Mouse (Mus musculus) small intestine, adult 2 months (tissue): Measurements from ENCODE around the gene Mad1l1.

ENCODE experiments used
- CTCF ChIP-seq: fragments of 200-500 bp; IDR thresholded peaks from 2 replicates; pipeline ENCODE4 v1.5.1; 2012; ENCODE audit warnings: low read depth, mild to moderate bottlenecking, control low read depth, inconsistent platforms, low read length, moderate library complexity, mixed read lengths; ENCODE audit not compliant: insufficient replicate concordance, insufficient read length; ENCODE audit errors: extremely low read depth
- POLR2A ChIP-seq: fragments of 200-500 bp; IDR thresholded peaks from 2 replicates; pipeline ENCODE4 v1.6.1; 2012; ENCODE audit warnings: low read depth, mild to moderate bottlenecking, control low read depth, inconsistent platforms, low read length, moderate library complexity

- no peak for TF ChIP-seq POLR2A
- no peak for TF ChIP-seq CTCF
Observed at GRCm38 (mm10) chr5:140115434-140116271, 205.7 kb downstream of the Mad1l1 start.
